Mouse (Mus musculus): Measurements from ENCODE around the gene Myo6. TPM values are rescaled to one million over a fixed set of nuclear protein-coding genes. Genes with fewer than 3 reads are reported as not detected.
"Not testable (repeated sequence)": the region's sequence is repeated elsewhere in the genome, so short reads cannot be mapped to it uniquely, and the experiment has no call there.

Myo6 gene
- total RNA-seq, 2 experiments from 2014 or later: 57.5 to 60.0 TPM

DNA sequence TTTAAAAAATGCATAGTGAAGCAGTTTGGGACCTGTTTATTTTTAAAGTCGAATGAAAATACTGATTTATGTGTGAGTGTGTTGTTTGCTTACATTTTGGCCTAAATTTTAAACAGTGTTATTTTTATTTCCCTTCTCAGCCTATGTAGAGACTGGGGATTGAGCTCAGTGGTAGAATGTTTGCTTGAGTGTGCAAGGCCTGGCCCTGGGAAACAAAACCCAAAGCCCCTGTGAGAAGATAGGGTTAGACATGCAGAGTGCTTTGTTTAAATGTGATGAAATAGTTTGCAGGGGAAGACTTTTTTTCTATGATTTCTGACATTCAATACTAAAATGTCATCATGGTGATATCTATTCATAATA, 110.9 kb downstream of the Myo6 start:
- DNase-seq (ENCODE audit: low spot score in 2 of 2): no peak

DNA sequence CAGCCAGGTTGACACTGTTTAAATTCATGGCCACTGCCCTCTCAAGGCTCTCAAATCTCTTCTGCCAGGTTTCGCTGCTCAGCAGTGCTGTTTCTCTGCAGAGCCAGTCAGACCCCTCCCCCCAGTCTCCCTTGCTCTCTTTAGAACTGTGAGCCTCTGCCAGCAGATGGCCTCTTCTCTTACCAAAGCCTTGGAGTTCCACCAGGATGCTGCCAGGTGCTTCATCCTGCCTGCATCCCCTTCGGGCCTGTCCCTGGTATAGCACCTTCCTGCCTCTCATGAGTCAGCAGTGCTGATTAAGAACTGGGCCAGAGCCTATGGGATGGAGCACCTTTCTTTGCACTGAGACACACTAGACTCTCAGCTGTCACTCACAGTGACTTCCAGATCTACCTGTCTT, 112.3 kb downstream of the Myo6 start:
- intact Hi-C loops (cut with DNase I): no loop called here
- peak in 1 of 2 experiments; percentile 16 for DNase-seq (ENCODE audit: low spot score in 2 of 2)

More for the DNA sequence above, 110.9 kb downstream of the Myo6 start:
- intact Hi-C loops (cut with DNase I): no loop called here

DNA sequence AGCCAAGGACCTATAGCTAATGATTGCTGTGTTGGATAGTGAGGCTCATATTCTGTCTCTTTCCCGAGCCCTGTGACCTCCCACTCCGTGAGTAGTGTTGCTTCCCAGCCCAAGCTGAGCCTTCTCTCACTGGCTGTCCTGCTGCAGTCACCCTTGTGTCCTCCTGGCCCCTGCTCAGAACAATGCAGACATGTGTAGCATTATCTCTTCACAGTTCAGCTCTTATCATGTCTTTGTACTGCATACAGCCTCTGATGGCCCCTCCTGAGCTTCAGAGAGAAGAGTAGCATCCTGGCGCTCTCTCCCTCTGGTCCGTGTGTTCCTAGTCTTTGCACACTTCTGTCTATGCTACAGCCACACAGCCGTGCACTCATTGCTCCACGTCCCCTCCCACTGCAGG, 112.9 kb downstream of the Myo6 start:
- intact Hi-C loops (cut with DNase I): no loop called here
- no peak for DNase-seq (ENCODE audit: low spot score in 2 of 2)

DNA sequence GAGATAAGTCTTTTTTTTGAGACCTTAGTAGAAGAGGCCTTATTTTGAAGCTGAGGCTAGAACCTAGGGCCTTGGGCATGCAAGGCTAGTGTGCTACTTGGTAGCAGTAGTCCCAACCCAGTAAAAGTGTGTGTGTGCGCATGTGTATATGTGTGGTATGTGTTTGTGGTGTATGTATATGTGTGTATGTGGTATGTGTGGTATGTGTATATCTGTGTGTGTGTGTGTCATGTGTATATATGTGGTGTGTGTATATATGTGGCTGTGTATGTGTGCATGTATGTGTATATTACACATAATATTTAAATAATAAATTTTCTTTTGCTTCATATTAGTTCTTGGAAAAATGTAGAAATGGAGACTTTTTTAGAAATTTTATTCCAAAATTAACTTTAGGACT, 115.9 kb downstream of the Myo6 start:
- no peak for DNase-seq (ENCODE audit: low spot score in 2 of 2)
- intact Hi-C loops (cut with DNase I): no loop called here

GRCm38 (mm10) chr9:80282426-80282825, 117.6 kb downstream of the Myo6 start:
- DNase-seq (ENCODE audit: low spot score in 2 of 2): no peak
- intact Hi-C loops (cut with DNase I): no loop called here

DNA sequence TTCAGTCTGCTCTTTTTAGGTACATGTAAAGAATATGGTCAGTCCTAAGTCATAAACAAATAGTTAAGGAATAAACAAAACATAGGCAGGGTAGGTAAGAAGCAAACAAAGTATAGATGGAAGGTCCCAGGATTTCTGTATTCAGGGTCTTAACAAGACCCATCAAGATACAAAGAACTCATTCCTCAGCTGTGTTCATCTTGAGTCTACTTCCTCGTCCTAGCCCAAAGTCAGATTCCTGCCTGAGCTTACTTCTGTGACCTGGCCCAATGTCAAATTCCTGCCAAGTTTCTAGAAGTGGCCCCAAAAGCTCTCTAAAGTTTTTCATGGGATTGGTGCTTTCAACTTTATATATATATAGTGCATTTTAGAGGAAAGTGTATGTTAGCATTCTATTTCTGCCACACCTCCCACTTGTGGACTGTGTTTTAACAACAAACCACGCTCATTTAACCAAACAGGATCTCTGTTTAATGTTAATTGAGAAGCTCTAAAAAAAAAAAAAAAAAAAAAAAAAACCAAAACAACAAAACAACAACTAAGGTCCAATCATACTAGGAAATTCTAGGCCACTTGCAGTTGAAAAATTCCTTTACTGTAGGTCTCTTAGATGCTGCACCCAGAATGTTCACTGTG, 119.8 kb downstream of the Myo6 start:
- DNase-seq (ENCODE audit: low spot score in 2 of 2): no peak
- intact Hi-C loops (cut with DNase I): no loop called here

DNA sequence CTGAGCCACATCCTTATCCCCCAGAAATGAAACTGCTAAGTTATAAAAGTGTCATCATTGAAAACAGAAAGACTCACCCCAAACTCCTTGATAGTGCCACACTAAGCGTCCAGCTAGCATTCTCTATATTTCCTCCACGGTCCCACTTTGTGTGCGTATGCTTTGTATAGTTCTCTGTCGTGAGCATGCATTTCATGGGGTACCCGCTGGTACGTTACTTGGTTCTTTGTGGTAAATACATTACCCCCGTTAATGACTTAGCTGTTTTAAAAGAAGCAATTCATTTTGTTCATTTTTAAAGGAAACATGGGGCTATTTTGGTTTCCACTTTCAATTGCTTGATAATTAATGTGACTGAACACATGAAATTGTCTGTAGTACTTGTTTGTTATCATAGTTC, 122.0 kb downstream of the Myo6 start:
- intact Hi-C loops (cut with DNase I): no loop called here
- DNase-seq (ENCODE audit: low spot score in 2 of 2): no peak

DNA sequence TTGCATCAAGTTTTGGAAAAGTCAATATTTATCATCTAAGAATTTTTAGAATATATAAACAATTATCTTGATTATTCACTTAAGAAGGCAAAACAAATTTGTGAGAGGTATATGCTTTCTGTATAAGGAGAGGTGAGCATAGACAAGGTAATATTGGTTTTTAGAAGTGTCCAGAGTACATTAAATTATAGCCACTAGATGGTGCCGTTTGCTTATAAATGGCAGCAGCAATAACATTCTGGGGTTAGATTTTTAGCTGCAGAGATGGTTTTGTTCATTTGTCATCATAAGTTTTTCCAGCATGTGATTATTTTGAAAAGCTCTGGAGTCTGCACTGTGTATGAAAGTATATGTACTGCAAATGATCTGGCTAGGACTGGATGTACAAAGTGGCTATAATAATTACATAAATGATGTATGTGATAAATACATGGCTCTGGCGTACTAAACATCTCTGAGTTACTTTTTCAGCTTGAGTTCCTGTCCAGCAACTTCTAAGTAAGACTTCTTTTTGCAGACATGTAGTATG, 128.3 kb downstream of the Myo6 start:
- peak in 1 of 2 experiments; percentile 39 for DNase-seq (ENCODE audit: low spot score in 2 of 2)
- intact Hi-C loops (cut with DNase I): no loop called here

DNA sequence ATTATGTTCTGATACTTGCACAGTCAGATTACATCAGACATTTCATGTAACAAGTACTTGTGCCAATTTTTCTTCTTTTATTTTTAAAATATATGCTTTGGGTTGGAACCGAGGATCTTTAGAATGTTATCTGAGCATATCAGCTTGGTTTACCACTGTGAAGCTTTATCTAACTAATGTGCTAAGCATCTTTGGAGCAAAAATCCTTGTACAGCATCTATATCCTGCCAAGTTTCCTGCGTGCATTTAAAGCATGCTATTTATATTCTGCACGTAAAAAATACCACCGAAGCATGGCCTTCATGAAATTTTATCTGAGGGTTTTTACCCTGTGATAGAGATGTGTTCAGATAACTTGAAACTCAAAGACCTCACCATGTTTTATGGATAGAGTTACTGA, 131.3 kb downstream of the Myo6 start:
- intact Hi-C loops (cut with DNase I): no loop called here
- DNase-seq (ENCODE audit: low spot score in 2 of 2): no peak

GRCm38 (mm10) chr9:80299031-80299430, 134.2 kb downstream of the Myo6 start:
- intact Hi-C loops (cut with DNase I): no loop called here
- DNase-seq (ENCODE audit: low spot score in 2 of 2): no peak

GRCm38 (mm10) chr9:80303518-80303917, 138.7 kb downstream of the Myo6 start:
- intact Hi-C loops (cut with DNase I): loop anchor here (10.0 kb wide), 1 partner anchor 1331 kb away; the partner anchor contains the start of gene Htr1b
- peak in 1 of 2 experiments; percentile 12 for DNase-seq (ENCODE audit: low spot score in 2 of 2)

GRCm38 (mm10) chr9:80306390-80306789, 141.6 kb downstream of the Myo6 start:
- intact Hi-C loops (cut with DNase I): loop anchor here (10.0 kb wide), 1 partner anchor 1328 kb away; the partner anchor contains the start of gene Htr1b
- no peak for DNase-seq (ENCODE audit: low spot score in 2 of 2)

DNA sequence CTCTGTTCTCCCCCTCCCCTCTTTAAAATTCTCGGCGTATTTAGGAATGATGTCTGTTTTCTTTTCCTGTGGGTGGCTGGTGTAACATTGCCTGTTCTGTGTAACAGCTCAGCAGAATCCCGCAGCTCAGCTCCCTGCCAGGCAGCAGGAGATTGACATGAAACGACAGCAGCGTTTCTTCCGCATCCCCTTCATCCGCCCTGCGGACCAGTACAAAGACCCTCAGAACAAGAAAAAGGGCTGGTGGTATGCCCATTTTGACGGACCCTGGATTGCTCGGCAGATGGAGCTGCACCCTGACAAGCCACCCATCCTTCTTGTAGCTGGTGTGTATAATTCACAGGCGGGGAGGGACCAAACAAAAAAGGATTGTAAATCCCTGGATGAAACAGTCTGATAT, 142.0 kb downstream of the Myo6 start:
- intact Hi-C loops (cut with DNase I): loop anchor here (10.0 kb wide), 1 partner anchor 1328 kb away; the partner anchor contains the start of gene Htr1b
- DNase-seq (ENCODE audit: low spot score in 2 of 2): peak; percentile 33 to 34

GRCm38 (mm10) chr9:80307629-80308028, 142.8 kb downstream of the Myo6 start:
- no peak for DNase-seq (ENCODE audit: low spot score in 2 of 2)
- intact Hi-C loops (cut with DNase I): loop anchor here (10.0 kb wide), 1 partner anchor 1327 kb away; the partner anchor contains the start of gene Htr1b

DNA sequence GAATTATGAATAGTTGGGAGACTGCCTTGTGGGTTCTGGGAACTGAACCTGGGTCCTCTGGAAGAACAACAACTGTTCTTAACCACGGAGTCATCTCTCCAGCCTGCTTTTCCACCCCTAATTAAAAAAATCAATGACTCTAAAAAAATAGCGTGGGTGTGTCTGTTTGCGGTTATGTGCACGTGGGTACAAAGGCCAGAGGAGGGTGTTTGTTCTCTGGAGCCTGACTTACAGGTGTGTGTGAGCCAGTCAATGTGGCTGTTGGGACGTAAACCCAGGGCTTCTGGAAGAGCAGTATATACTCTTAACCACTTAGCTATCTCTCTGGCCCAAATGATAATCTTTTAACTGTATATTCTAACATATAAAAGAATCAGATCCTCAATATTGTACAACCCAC, 148.8 kb downstream of the Myo6 start:
- DNase-seq (ENCODE audit: low spot score in 2 of 2): no peak
- intact Hi-C loops (cut with DNase I): no loop called here

- DNase-seq (ENCODE audit: low spot score in 2 of 2): no peak
- intact Hi-C loops (cut with DNase I): no loop called here
Measured at GRCm38 (mm10) chr9:80315922-80316321, 151.1 kb downstream of the Myo6 start.

GRCm38 (mm10) chr9:80318027-80318426, 153.2 kb downstream of the Myo6 start:
- no peak for DNase-seq (ENCODE audit: low spot score in 2 of 2)
- intact Hi-C loops (cut with DNase I): no loop called here

DNA sequence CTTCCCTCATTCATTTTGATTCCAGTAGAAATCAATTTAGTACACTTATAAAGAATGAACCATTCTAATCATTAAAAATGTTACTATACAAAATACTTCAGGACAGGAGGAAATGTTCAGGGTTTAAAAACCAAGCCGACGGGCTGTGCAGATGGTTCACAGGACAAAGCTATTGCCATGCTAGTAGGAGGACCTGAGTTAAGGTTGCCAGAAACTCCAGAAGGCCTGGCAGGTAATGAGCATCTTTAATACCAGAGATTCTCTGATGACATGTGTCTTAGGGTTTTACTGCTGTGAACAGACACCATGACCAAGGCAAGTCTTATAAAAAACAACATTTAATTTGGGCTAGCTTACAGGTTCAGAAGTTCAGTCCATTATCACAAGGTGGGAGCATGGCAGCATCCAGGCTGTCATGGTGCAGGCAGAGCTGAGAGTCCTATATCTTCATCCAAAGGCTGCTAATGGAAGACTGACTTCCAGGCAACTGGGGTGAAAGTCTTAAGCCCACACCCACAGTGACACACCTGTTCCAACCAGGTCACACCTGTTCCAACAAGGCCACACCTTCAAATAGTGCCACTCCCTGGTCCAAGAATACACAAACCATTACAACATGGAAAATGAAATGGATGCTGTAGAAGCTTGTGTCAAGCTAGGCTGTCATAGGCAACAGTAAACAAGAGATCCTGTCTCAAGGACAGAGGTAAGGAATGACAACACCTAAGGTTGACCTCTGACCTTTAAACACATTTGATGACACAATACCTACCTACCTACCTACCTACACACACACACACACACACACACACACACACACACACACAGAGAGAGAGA, 156.4 kb downstream of the Myo6 start:
- intact Hi-C loops (cut with DNase I); DNase-seq (ENCODE audit: low spot score in 2 of 2): not testable (repeated sequence)

- intact Hi-C loops (cut with DNase I): loop anchor here (5.0 kb wide), 1 partner anchor 1295 kb away; no protein-coding TSS in a partner anchor
Measured at GRCm38 (mm10) chr9:80332153-80332552, 167.3 kb downstream of the Myo6 start.

DNA sequence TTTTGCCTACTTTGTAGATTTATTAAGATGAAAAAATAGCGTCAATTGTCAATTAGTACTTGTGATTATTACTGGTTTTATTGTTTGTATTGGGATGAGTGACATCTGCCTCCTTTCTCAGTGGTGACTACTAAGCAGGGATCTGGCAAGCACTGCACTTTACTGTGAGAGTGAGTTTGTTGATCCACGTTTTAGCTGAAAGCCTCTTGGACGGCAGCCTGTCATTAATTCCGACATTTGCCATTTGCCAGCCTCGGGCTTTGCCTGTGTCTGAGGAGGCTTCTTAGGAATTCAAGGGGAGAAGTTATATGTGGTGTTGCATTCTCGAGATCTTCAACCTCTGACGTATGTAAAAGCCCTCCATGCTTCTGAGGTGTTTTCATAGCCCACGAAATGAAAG, 168.6 kb downstream of the Myo6 start:
- DNase-seq (ENCODE audit: low spot score in 2 of 2): no peak
- intact Hi-C loops (cut with DNase I): loop anchor here (5.0 kb wide), 1 partner anchor 1294 kb away; no protein-coding TSS in a partner anchor

More at GRCm38 (mm10) chr9:80332153-80332552, 167.3 kb downstream of the Myo6 start:
- peak; percentile 53 to 65 for DNase-seq (ENCODE audit: low spot score in 2 of 2)

All from left cerebral cortex, postnatal 14 days (tissue).